Mouse (Mus musculus): ENCODE results near the gene Enpp4.

Gene Enpp4

DNA sequence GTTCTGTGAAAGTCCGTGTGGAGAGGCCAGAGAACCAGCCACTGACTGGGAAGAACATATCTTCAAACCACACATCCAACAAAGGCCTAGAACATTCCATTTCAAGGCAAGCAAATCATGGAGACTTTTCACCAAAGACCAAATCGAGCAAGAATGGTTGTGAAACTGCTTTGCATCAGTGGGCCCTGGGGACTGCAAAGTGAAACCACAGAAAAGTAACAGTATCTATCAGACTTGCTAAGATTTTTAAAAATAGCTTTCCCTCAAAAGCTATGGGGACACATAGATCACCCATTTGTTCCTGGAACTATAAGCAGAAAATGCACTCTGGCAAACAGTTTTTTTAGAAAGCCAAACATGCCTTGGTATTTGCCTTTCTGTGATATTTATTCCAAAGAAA is 14.7 kb downstream of the Enpp4 start:
- DNase-seq = no peak

- DNase-seq = no peak
Measured at GRCm38 (mm10) chr17:44088226-44088625, 17.4 kb downstream of the Enpp4 start.

DNA sequence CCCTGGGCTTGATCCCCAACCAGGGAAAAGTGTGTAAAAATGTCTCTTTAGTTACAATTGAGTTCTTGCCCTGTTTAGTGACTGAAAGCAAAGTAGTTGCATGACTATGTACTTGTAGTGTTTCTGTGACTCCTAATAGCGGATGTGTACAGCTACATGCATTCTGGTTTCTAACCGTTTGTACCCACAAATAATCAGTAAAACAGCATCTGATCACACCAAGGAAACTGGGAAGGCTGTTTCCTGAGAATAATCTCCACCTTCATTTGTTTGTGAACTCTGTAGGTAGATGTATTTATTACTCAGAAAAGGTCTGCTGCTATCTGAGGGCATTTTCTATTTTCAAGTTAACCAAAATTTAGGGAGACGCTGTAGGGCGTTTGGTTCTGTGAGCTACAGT is 22.5 kb downstream of the Enpp4 start:
- no peak for DNase-seq

GRCm38 (mm10) chr17:44078631-44079350 is 26.8 kb downstream of the Enpp4 start, which contains the start of gene Enpp5:
Gene Enpp5, plus strand, starts transcription at chr17:44078813.
- peak; percentile 93 to 95 for DNase-seq

- no peak for DNase-seq
Measured at GRCm38 (mm10) chr17:44077843-44078160, 27.8 kb downstream of the Enpp4 start.

GRCm38 (mm10) chr17:44077146-44077842 is 28.3 kb downstream of the Enpp4 start:
- DNase-seq = no peak

DNA sequence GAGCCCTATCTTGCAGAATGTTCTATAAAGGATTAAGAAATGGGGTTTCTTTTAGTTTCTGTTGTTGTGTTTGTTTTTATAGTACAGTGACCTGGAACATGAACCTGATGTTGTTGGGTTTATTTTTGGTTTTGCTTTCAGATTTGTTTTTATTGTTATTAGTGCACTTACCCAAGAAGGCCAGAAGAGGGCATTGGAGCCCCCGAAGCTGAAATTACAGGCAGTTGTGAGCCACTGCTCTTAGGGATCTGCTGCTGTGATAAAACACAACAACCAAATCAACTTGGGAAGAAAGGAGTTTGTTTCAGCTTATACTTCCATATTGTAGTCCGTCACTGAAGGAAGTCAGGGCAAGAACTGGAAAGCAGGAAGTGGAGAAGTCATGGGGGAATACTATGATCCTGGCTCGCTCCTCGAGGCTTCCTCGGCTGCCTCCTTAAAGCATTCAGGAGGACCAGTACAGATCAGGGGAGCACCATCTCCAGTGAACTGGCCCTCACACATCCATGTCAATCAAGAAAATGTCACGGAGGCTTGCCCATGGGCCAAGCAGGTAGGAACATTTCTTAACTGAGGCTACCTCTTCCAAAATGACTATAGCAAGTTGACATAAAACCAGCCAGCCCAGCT is 29.4 kb downstream of the Enpp4 start:
- DNase-seq = peak; percentile 18 to 44

GRCm38 (mm10) chr17:44075601-44076000 is 30.0 kb downstream of the Enpp4 start:
- no peak for DNase-seq

GRCm38 (mm10) chr17:44071680-44072079 is 33.9 kb downstream of the Enpp4 start:
- no peak for DNase-seq

- DNase-seq = no peak
Measured at GRCm38 (mm10) chr17:44068876-44069275, 36.7 kb downstream of the Enpp4 start.

DNA sequence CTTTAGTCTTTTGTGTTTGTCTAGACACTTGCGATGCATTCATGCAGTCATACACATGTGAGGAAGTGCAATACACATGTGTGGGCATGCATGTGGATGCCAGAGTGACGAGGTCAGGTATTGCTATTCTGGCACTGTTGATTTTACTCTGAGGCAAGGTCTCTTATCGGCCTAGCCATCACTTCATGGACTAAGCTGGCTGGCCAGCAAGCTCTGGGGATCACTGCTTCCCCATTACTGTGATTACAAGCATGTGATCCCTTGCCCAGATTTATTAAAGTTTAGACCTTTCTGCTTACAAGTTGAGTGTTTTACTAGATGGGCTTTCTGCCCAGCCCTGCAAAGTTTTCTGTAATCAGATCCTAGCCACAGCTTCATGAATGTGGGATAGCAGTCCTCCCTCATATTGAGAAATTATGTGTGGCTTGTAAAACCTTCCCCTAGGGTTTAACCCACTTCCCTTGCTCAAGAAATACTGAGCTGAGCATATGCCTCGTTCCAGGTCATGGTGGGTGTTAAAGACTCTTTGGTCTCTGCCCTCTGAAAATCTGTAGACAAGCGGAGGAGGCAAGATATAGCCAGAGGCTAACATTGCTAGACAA is 44.2 kb downstream of the Enpp4 start:
- DNase-seq = no peak

DNA sequence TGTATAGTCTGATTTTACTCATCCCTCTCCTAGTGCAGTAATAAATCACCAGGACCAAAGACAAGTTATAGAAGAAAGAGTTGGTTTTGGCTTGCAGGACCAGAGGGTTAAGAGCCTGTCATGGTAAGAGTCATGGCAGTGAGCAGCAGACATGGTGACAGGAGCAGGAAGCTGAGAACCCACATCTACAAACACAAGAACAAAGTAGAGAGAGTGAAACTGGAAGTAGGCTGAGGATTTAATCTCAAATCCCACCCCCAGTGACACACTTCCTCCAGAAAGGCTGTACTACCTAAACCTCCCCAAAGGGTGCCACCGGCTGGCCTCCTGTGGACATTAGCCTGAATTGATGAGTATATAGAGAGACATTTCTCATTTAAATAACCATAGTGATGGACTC is 44.8 kb downstream of the Enpp4 start:
- no peak for DNase-seq

GRCm38 (mm10) chr17:44058145-44058544 is 47.5 kb downstream of the Enpp4 start:
- DNase-seq = no peak

GRCm38 (mm10) chr17:44057123-44057522 is 48.5 kb downstream of the Enpp4 start:
- DNase-seq = no peak

- no peak for DNase-seq
Measured at GRCm38 (mm10) chr17:44053427-44053826, 52.2 kb downstream of the Enpp4 start.

Measured in cerebellum, postnatal 25 days (tissue).